Mouse (Mus musculus): ENCODE results near the gene Bcas2.
"Not testable (repeated sequence)": the region's sequence is repeated elsewhere in the genome, so short reads cannot be mapped to it uniquely, and the experiment has no call there.

The Bcas2 gene

DNA sequence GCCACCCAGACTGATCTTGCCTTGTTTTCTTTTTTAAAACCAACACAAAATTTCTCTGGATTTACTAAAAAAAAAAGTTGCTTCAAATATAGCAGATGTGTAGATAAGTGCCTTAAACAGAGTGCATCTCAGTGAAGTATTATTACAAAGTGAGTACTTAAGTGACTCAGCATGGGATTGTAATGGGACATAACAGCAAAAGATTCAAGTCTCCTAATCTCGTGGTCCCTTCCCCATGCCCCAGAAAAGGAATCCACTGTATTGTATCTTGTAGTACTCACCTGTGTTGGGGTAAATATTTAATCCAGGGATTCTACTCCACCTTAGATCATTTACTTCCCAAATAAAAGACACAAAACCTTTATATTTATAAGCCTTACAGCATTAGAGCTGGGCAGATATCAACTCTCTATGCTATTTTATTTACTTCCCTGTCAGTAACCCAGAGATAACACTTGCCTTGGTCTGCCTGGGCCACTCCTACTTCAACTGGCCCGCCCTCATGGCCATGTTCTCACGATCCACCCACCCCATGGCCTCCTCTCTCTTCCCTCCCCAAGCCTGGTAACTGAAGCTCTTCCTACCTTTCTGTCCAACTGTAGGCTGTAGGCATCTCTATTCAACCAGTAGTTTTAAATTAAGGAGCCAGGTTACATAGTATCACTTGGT is 12.1 kb upstream of the Bcas2 start:
- in situ Hi-C loops (cut with MboI, MseI): no loop called here

DNA sequence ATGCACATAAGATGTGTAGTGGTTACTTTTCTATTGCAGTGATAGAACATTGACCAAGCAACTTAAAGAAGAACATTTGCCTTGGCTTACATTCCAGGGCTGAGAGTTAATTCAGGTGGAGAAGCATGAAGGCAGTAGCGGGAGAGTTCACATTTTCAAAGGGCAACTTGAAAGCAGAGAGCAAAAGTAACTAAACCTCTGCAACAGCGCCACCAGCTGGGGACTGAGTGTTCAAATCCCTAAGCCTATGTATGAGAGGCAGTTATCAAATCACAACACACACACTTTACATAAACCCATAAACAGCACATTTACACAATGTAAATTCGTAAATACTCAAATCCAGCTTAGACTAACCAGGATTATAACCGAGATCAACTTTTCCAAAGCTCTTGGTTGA is 1.7 kb upstream of the Bcas2 start:
- in situ Hi-C loops (cut with MboI, MseI): loop anchor here (5.0 kb wide), 1 partner anchor 62 kb away; no protein-coding TSS in a partner anchor

DNA sequence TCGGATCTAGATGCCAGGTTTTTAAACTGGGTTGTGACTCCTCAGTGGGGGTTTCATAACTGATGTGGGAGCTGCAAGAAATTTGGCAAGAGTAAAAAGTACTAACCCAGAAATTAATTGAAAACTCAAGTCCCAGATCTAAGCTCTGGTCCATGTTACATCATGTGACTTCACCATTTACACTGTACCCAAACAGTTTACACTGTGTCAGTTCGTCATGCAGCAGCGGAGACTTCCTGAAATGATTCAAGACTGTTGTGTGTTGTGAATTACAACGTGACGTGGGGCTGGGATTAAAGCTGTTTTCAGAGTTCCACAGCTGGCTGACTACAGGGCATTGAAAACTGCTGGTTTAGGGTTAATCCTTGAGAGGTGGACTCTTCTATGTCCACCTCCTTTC is 1.2 kb downstream of the Bcas2 start:
- in situ Hi-C loops (cut with MboI, MseI): no loop called here

DNA sequence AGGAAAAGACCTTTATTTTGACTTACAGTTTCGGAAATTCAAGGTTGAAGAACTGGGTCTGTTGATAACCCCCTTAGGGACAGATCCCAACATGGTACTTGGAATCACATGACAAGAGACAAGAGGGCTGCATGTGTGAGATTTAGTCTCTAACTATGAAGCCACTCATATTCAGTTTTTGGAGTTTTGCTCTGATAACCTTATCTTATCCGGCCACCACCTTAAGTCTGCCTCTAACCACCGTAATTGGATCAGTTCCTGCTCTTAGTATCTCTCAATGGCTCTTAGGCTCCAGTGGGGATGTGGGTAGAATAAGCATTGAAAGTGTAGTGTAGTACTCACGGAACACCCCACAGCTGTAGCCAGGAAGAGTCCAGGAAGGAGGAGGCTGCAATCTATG is 5.3 kb downstream of the Bcas2 start:
- in situ Hi-C loops (cut with MboI, MseI): no loop called here

DNA sequence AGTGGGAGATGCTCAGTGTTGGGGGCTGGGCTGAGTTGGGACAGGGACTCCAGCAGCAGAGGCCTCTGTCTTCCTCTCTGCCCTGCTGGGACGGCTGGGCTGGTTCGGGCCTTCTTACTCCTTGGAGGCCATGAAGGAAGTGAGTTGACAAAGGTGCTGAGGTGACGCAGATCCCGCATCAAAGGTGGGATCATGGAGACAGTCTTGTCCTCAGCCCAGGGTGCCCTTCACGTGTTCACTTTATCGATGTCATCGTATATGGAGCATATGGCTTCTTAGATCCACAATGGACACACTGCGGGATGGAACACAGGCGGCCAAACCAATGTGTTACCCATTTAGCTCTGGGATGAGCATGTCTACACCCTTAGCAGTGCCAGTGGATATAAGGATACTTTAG is 8.1 kb downstream of the Bcas2 start:
- in situ Hi-C loops (cut with MboI, MseI): no loop called here

DNA sequence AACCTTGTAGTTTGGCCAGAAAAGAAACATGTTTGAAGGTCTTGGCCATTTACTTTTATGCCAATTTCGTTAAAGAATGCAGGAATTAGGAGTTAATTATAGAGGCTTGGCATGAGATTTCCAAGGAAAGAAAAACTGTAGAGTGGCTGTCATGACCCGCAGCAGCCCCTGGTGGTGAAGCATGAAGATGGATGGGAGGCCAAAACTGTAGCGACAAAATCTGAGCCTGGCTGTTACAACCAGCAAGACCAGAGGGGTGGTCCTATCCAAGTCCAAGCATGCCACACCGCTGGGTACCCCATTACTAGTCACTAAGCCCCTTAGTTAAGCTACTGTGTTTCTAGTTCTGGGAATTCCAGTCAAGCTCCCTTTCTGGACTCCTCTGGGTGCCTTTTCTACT is 9.7 kb downstream of the Bcas2 start:
- in situ Hi-C loops (cut with MboI, MseI): loop anchor here (5.0 to 10.0 kb wide), 2 partner anchors 89 to 194 kb away; no protein-coding TSS in a partner anchor

DNA sequence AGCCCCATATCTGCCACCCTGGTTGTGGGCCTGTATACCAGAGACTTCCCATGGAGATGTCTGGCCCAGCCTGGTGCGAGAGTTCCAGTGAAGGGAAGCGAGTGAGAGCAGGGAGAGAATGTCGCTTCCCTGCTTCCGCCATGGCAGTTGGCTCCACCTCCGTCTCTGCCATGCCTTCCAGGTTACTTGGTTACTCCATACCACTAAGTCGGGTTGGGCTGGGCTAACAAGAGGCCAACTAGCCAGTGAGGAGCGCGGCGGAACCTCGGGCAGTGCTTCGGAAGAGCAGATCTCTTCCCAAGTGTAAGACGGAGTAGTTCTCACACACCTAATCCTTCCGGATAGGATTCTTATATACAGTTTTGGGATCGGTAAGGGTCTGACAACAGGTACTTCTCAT is 11.4 kb downstream of the Bcas2 start:
- in situ Hi-C loops (cut with MboI, MseI): loop anchor here (5.0 to 10.0 kb wide), 2 partner anchors 91 to 192 kb away; no protein-coding TSS in a partner anchor

DNA sequence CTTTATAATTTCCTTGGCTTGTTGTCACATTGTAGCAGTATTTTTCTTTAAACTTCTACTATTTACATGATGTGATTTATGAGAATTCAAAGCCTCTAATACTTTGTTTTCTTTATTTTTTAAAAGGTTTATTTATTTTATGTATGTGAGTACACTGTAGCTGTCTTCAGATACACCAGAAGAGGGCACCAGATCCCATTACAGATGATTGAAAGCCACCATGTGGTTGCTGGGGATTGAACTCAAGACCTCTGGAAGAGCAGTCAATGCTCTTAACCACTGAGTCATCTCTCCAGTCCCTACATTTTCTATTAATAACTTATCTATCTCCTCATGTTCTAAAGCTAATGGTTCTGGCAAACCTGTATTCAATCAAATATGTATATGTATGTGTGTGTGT is 13.0 kb downstream of the Bcas2 start:
- in situ Hi-C loops (cut with MboI, MseI): loop anchor here (5.0 to 10.0 kb wide), 2 partner anchors 92 to 190 kb away; no protein-coding TSS in a partner anchor

DNA sequence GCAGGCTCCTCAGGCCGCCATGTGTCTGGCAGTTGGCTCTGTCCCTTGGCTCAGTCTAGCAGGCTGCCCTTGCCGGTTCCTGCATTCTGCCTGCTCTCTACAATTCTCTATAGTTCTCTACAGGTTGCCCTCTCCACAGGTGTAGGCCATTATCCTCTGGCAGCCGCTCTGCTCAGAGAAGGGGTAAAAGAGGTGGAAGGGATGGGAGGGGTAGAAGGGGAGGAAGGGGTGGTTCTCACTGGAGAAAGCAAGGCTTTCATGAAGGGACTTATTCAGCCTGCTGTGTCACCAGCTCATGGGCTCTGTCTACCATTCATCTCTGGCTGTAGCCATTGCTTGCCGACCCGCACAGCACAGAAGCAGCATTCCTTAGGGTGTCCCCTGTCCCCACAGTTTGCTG is 17.0 kb downstream of the Bcas2 start:
- in situ Hi-C loops (cut with MboI, MseI): loop anchor here (10.0 kb wide), 1 partner anchor 186 kb away; no protein-coding TSS in a partner anchor

DNA sequence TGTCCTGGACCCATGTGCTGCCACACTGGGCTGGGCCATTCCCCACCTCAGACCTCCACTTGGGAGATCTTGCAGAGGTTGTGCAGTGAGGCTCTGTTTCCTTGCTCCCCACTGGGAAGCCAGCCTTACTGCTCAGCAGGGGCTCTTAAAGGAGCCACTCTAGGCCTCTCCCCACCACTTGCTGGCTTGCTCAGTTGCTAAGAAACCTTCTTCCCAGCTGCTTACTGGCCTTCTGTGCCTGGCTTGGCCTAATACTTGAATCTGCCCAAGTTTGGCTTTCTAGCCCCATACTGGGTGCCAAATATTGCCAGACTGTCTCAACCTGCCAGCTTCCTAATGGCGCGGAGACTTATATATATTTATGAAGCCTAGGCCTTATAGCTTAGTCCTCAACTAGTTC is 17.4 kb downstream of the Bcas2 start:
- in situ Hi-C loops (cut with MboI, MseI): loop anchor here (10.0 kb wide), 1 partner anchor 186 kb away; no protein-coding TSS in a partner anchor

DNA sequence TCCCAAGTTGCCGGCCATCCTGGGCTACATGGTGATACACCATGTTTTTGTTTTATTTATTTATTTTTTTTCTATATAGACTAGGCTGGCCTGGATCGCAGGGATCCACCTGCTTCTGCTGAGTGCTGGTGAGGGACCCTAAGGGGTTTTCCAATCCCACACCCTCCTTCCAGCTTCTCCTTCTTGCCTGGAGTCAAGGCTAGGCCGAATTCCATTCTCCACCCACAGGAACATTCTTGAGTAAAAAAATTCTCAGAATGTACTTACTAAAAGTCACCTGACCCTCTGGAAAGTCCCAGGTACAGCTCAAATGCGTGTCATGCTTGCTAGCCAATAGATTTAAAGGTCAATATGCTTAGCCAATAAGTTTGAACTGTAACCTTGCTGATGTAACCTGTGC is 20.7 kb downstream of the Bcas2 start:
- in situ Hi-C loops (cut with MboI, MseI): no loop called here

DNA sequence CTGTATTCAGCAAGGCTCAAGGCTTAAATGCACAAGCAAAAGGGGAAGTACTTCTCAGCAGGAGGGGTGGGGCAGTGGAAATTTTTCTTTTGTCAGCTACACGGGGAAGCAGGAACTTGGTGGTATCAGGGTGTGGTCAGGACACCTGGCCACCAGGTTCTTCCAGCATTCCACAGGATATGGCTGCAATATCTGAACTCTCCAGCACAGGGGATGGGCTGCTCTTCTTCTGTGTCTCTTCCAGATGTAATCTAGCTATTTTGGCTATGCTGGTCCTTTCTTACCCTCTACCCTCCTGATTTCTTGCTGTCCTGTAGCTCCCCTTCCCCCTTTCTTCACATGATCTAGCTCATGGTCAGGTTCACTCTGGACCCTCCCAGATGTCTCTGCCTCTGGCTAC is 21.7 kb downstream of the Bcas2 start:
- in situ Hi-C loops (cut with MboI, MseI): no loop called here

DNA sequence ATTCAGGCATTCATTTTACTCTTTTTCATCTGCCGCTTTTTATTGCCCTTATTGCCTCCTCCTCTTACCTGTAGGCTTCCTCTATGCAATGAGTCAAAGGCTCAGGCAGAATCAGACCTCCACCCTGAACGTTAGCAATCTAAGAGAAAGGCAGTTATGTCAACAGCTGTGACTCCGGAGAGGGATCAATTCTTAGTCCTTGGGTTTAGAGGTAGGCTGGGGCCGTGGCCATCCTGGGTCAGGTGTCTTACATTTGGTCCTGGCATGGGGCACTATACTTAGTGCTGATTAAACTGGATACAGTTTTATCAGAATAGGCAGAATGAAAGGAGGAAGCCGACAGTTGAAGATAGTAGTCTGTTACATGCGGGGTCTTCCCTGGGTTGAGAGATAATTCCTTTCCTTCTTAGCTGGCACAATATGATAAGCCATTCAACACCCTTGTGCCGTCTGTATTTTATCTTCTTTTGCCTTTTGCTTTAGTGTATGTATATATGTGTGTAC is 24.9 kb downstream of the Bcas2 start:
- in situ Hi-C loops (cut with MboI, MseI): no loop called here

DNA sequence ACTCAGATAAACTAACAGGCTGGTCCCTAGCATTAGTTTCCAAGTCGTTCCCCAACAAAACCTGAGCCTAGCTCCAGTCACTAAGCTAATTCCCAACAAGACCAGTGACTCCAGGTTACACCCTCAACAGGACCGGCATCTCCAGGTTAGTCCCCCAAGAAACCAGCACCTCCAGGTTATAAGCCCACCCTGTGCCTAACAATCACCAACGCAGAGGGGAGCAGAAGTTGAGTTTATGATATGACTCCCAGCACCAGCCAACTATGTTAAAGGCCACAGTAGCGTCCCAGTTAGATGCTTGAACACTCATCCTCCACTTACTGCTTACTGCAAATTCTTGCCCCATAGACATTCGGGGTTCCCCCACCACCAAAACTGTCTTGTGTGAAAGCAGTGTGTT is 27.9 kb downstream of the Bcas2 start:
- in situ Hi-C loops (cut with MboI, MseI): no loop called here

DNA sequence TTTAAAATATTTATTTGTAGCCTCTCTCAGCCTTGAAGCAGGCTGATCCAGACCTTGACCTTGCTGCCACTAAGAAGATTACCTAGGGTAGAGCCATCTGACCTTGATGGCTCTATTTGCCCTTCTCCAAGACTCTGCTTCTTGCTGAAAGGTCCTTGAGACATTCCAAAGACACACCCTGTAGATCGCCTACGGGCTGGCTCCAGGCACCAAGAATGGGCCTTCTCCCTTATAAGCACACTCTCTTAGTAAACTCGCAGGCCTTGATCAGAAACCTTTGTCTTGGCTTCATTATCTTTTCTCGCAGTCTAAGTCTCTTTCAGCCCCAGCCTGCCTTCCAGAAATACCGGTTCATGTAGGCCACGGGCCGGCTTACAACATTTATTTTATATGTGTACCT is 29.6 kb downstream of the Bcas2 start:
- in situ Hi-C loops (cut with MboI, MseI): not testable (repeated sequence)

DNA sequence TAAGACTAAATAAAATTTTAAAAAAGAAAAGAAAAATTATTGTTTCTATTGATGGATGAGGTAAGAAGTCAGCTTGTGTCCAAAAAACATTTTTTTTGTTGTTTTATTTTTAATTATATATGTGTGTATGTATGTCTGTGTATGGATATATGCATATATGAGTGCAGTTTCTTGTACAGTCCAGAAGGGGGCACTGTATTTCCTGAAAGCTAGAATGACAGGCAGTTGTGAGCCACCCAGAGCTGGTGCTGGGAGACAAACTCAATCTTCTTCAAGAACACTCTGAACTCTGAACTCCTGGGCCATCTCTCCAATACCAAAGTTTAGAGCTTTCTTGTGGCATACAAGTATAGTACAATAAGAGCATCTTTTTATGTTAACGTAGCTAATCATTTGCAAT is 32.1 kb downstream of the Bcas2 start:
- in situ Hi-C loops (cut with MboI, MseI): no loop called here

DNA sequence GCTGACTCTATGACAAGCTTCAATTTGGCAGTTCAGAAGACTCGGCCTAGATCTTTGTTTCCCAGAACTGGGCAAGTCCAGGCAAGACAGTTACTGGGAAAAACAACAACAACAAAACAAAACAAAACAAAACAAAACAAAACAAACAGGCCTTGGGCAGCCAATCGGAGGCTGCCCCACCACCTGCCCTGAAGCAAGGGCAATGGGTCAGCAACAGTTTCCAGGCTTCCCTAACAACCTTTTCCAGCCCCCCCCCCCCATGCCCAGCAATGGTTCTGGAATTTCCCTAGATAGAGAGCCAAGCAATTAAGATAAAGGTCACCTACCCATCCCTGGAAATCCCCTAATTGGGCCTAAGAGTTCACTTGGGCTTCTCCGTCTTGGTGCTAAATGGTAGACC is 33.0 kb downstream of the Bcas2 start:
- in situ Hi-C loops (cut with MboI, MseI): no loop called here

DNA sequence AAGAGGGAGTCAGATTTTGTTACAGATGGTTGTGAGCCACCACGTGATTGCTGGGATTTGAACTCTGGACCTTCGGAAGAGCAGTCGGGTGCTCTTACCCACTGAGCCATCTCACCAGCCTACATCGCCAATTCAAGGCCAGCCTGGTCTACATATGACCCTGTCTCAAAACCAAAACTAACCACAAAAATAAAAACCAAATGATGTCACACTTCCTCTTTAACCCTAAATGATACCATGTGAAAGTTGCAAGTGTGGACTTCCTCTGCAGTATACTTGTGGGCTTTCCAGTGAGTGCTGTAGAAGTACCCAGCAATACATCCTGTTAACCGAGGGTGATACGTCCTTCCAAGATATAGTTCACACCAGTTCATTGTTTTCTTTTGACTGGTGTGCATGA is 34.9 kb downstream of the Bcas2 start:
- in situ Hi-C loops (cut with MboI, MseI): no loop called here

DNA sequence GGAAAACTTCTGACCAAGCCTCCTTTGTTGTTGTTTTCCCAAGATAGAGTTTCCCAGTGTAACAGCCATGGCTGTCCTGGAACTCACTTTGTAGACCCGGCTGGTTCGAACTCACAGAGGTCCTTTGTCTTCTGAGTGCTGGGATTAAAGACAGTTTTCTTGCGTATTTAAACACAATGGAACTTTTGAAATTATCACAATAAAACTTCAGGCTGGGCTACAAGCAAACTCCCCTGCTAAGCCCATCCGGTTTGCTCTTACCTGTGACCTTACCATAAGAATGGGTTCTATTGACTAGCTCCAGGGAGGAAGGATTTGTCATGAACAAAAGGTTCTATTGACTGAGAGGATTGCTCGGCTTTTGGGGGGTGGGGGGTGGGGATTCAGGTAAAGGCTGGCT is 36.3 kb downstream of the Bcas2 start:
- in situ Hi-C loops (cut with MboI, MseI): no loop called here

DNA sequence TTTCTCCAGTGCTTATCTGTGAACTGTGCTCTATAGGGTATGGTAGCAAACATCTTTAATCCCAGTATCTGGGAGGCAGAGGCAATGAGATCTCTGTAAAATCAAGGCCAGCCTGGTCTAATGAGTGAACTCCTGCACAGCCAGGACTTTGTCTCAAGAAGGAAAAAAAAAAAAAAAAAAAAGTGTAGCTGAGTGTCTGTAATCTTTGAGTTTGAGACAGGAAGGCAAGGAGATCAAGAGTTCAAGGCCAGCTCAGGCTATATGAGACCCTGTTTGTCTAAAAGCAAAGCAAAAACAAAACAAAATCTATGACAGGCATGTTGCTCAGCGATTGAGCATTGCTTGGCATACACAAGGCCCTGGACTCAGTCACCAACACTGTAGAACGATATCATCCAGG is 36.8 kb downstream of the Bcas2 start:
- in situ Hi-C loops (cut with MboI, MseI): no loop called here

DNA sequence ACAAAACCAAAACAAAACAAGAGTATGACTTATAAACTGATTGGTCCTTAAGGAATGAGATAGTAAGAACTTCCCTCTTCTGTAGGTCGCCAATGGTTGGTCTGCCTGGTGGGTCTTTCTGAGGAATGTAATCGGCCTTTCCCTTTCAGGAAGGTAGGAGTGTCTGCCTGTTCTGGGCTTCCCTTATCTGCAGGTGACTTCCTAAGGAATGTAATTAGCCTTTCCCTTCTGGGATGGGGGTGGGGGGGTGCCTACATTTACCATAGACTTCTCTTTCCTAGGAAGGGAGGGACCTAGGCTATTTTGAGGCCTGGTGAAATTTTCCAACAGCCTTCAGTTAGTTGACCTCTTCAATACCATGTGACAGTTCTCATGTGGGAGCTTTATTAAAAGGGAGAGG is 39.6 kb downstream of the Bcas2 start:
- in situ Hi-C loops (cut with MboI, MseI): no loop called here

DNA sequence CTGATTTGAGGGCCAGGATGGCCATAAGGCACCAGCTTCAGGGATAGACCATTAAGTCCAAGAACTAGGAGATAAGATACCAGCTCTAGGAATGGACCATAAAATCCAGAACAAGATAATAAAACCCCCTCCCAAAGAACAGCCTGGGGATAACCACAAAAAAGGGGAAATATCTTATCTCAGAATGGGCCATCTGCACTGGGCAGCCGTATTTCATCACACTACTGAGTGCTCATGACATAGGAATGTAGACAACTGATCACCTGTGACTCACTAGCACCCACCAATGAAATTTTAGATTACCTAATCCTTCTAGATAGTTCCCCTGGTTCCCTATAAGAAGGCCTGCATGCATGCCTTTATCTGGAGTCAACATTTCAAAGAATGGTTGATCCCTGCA is 40.7 kb downstream of the Bcas2 start:
- in situ Hi-C loops (cut with MboI, MseI): no loop called here

DNA sequence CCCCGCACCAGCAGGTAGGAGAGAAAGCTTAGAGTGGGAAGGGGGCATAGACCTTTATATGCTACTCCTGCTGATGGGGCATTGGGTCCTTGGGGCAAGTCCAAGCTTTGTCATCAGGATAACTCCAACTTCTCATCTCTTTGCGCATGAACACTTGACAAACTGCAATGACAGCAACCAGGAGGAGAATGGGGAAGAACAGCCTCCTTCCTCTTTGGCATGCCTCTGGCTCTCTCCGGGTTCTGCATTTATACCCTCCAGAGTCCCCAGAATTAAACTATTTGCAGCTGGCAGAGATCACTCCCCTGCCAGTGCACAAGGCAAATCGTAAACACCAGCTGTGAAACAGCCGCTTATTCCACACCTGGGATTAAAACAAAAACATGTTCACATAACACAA is 42.1 kb downstream of the Bcas2 start:
- in situ Hi-C loops (cut with MboI, MseI): no loop called here
